Mouse (Mus musculus) G1E (cell line): ENCODE measurements at regions not wholly inside any gene's neighbourhood (a gene's known extent, or its start where the extent isn't known, plus 50 kb on each side); places are given as distances from the start of the nearest gene placed in this dataset.

Experiments used
- CTCF ChIP-seq: IDR thresholded peaks from 2 replicates; pipeline ENCODE4 v1.5.1; 2012; ENCODE audit warnings: low read depth, low read length, inconsistent platforms, mixed read lengths
- GATA1 ChIP-seq: IDR thresholded peaks from 2 replicates; pipeline ENCODE4 v1.6.1; 2012; ENCODE audit warnings: borderline replicate concordance, low read length, inconsistent platforms, mixed read lengths
- POLR2AphosphoS5 ChIP-seq: IDR thresholded peaks from 2 replicates; pipeline ENCODE4 v1.6.1; 2012; ENCODE audit warnings: low read depth, low read length, inconsistent platforms; ENCODE audit not compliant: insufficient replicate concordance
- TAL1 ChIP-seq: conservative IDR thresholded peaks from 2 replicates; pipeline ENCODE4 v1.6.1; 2012; ENCODE audit warnings: low read depth, low read length, inconsistent platforms, mixed read lengths

DNA sequence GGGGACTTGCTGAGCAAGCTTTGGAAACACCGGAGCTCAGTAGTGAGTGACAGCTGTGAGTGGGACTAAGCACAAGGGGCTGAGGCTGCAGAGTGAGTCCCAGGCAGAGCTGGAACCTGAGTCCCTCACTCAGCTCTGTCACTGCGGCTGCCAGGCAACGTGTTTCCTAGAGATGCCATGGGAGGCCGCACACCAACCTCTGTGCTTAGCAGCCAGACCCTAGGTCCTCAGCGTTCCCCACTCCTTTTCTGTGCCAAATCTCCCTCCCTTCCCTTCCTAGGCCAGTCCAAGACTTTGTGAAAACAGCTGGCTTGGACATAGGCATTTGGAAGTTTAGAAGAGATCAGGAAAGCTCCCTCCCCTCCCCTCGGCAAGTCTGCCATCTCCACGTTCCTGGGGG lies 78.9 kb downstream of the Gm26897 start:
- TF ChIP-seq TAL1 (no peak), CTCF (no peak), GATA1 (no peak), POLR2AphosphoS5 (no peak)
